Mouse (Mus musculus): ENCODE data around the gene Runx2. TPM values are rescaled to one million over a fixed set of nuclear protein-coding genes. Genes with fewer than 3 reads are reported as not detected.
A peak's percentile ranks its signal among the peaks of the same experiment; 100 is the strongest.

Gene Runx2
- polyA plus RNA-seq, 1 experiment from 2014 or later, result 0.35 TPM

DNA sequence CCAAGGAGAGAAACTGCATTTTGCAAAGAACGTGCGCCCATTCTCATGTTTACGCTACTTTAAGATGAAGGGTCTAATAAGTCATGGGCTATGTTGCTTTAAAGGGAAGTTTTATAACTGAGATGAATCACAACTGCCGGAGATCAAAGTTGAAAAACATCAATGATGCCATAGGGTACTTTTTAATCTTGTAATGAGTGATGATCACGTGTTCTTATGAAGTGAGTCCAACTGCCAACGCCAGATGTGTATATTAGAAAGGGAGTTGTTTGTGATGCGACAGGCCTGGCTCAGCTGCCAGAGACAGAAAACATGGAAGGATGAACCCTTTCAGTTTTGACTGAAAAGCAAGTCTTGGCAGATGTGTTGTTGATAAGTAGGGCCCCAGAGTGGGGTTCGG is 101.2 kb downstream of the Runx2 start:
- no peak overlapping the region for H3K4me3 ChIP-seq (ENCODE audit: control insufficient read depth in 1 of 2, insufficient read depth in 1 of 2, low read depth in 1 of 2, low read length in 2 of 2)
- no peak for ATAC-seq (ENCODE audit: insufficient number of reproducible peaks, insufficient read depth, low FRiP score, low read depth)
- H3K9me3 ChIP-seq (ENCODE audit: control insufficient read depth, low read length), result no peaks in the 10 kb centered on the region
- H3K4me2 ChIP-seq (ENCODE audit: low read length), result no peak overlapping the region
- H3K9ac ChIP-seq (ENCODE audit: low read length), result no peak overlapping the region
- 88% methylated on average over 8 of the region's 8 CpGs for WGBS
- no peaks in the 10 kb centered on the region for H3K27me3 ChIP-seq (ENCODE audit: control insufficient read depth, insufficient read depth, low read length)
- H3K4me1 ChIP-seq (ENCODE audit: control insufficient read depth in 2 of 2, insufficient read depth in 2 of 2, low read length in 2 of 2), result peaks cover 5 to 14% of the 10 kb centered on the region in 2 experiments
- no peaks in the 10 kb centered on the region for H3K36me3 ChIP-seq (ENCODE audit: control insufficient read depth, insufficient read depth, low read length)
- no peak overlapping the region for H3K27ac ChIP-seq (replicated peaks in 1 of 2; ENCODE audit: control insufficient read depth in 1 of 2, insufficient read depth in 1 of 2, low read depth in 2 of 2, low read length in 2 of 2)

- peaks cover 8 to 14% of the 10 kb centered on the region in 2 experiments for H3K4me1 ChIP-seq (ENCODE audit: control insufficient read depth in 2 of 2, insufficient read depth in 2 of 2, low read length in 2 of 2)
- no peaks in the 10 kb centered on the region for H3K9me3 ChIP-seq (ENCODE audit: control insufficient read depth, low read length)
- peak overlapping the region in 1 of 2 experiments; percentile 56; a peak in 3 of 4 replicates for H3K27ac ChIP-seq (replicated peaks in 1 of 2; ENCODE audit: control insufficient read depth in 1 of 2, insufficient read depth in 1 of 2, low read depth in 2 of 2, low read length in 2 of 2)
- H3K4me2 ChIP-seq (ENCODE audit: low read length), result no peak overlapping the region
- no peaks in the 10 kb centered on the region for H3K36me3 ChIP-seq (ENCODE audit: control insufficient read depth, insufficient read depth, low read length)
- ATAC-seq (ENCODE audit: insufficient number of reproducible peaks, insufficient read depth, low FRiP score, low read depth), result no peak
- H3K4me3 ChIP-seq (ENCODE audit: control insufficient read depth in 1 of 2, insufficient read depth in 1 of 2, low read depth in 1 of 2, low read length in 2 of 2), result no peak overlapping the region
- 28% methylated on average over 11 of the region's 11 CpGs for WGBS
- H3K27me3 ChIP-seq (ENCODE audit: control insufficient read depth, insufficient read depth, low read length), result no peaks in the 10 kb centered on the region
- no peak overlapping the region for H3K9ac ChIP-seq (ENCODE audit: low read length)
Observed at GRCm38 (mm10) chr17:44709516-44710252, 104.9 kb downstream of the Runx2 start.

DNA sequence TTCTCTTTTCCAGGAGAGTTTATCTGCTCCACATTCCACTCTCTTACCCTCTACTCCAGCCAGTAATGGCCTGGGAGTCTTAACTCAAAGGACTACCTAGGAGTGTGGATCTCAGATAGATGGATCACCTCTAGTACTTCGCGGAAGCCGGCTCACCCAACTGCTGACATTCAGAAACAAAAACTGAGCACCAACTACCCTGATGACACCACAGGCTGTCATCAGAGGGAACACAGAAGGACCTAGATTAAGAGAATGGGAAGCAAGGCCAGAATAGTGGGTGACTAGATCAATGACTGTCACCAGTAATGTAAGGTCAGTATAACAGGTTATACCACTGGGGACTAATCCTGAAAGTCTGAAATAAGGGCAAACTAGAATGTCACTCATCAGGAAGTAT is 106.6 kb downstream of the Runx2 start:
- H3K4me3 ChIP-seq (ENCODE audit: control insufficient read depth in 1 of 2, insufficient read depth in 1 of 2, low read depth in 1 of 2, low read length in 2 of 2), result no peak overlapping the region
- H3K9ac ChIP-seq (ENCODE audit: low read length), result no peak overlapping the region
- H3K27me3 ChIP-seq (ENCODE audit: control insufficient read depth, insufficient read depth, low read length), result no peaks in the 10 kb centered on the region
- ATAC-seq (ENCODE audit: insufficient number of reproducible peaks, insufficient read depth, low FRiP score, low read depth), result no peak
- no peaks in the 10 kb centered on the region for H3K36me3 ChIP-seq (ENCODE audit: control insufficient read depth, insufficient read depth, low read length)
- 79% methylated on average over 3 of the region's 3 CpGs for WGBS
- no peak overlapping the region for H3K4me2 ChIP-seq (ENCODE audit: low read length)
- H3K4me1 ChIP-seq (ENCODE audit: control insufficient read depth in 2 of 2, insufficient read depth in 2 of 2, low read length in 2 of 2), result peaks cover 8 to 14% of the 10 kb centered on the region in 2 experiments
- H3K27ac ChIP-seq (replicated peaks in 1 of 2; ENCODE audit: control insufficient read depth in 1 of 2, insufficient read depth in 1 of 2, low read depth in 2 of 2, low read length in 2 of 2), result no peak overlapping the region
- H3K9me3 ChIP-seq (ENCODE audit: control insufficient read depth, low read length), result no peaks in the 10 kb centered on the region

DNA sequence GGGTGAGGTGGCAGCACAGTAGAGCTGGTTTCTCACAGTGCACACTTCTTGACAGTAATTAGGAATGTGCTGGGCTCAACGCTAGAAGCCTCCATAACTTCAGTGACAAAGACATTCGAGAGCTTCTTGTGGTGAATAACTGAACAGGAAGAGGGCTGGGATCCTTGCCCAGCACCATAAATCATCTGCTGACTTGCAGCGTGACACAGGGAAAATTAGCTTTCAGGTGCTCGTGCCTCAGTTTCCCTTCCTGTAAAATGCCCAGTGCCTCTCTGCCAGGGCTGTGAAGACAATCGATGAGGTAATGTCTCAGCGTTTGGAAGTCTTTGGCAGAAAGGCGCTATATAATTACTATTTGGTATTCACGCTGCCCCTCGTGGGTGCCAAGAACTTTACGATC is 108.1 kb downstream of the Runx2 start:
- Histone ChIP-seq H3K27me3 (ENCODE audit: control insufficient read depth, insufficient read depth, low read length) (no peaks in the 10 kb centered on the region), H3K4me2 (ENCODE audit: low read length) (no peak overlapping the region), H3K4me1 (ENCODE audit: control insufficient read depth in 2 of 2, insufficient read depth in 2 of 2, low read length in 2 of 2) (peaks cover 8 to 14% of the 10 kb centered on the region in 2 experiments), H3K4me3 (ENCODE audit: control insufficient read depth in 1 of 2, insufficient read depth in 1 of 2, low read depth in 1 of 2, low read length in 2 of 2) (no peak overlapping the region), H3K9ac (ENCODE audit: low read length) (no peak overlapping the region), H3K9me3 (ENCODE audit: control insufficient read depth, low read length) (no peaks in the 10 kb centered on the region), H3K27ac (replicated peaks in 1 of 2; ENCODE audit: control insufficient read depth in 1 of 2, insufficient read depth in 1 of 2, low read depth in 2 of 2, low read length in 2 of 2) (no peak overlapping the region), H3K36me3 (ENCODE audit: control insufficient read depth, insufficient read depth, low read length) (no peaks in the 10 kb centered on the region)
- no peak for ATAC-seq (ENCODE audit: insufficient number of reproducible peaks, insufficient read depth, low FRiP score, low read depth)
- 86% methylated on average over 10 of the region's 10 CpGs for WGBS

GRCm38 (mm10) chr17:44702506-44703298 is 111.9 kb downstream of the Runx2 start:
- no peak for ATAC-seq (ENCODE audit: insufficient number of reproducible peaks, insufficient read depth, low FRiP score, low read depth)
- H3K4me1 ChIP-seq (ENCODE audit: control insufficient read depth in 2 of 2, insufficient read depth in 2 of 2, low read length in 2 of 2), result 0 out of 4 replicates have a peak, but pooled peaks cover 0 to under 1% of the 10 kb centered on the region in 2 experiments
- 66% methylated on average over 14 of the region's 14 CpGs for whole genome bisulfite sequencing

GRCm38 (mm10) chr17:44701531-44701930 is 113.1 kb downstream of the Runx2 start:
- H3K9me3 ChIP-seq (ENCODE audit: control insufficient read depth, low read length), result no peaks in the 10 kb centered on the region
- H3K4me3 ChIP-seq (ENCODE audit: control insufficient read depth in 1 of 2, insufficient read depth in 1 of 2, low read depth in 1 of 2, low read length in 2 of 2), result no peak overlapping the region
- H3K27ac ChIP-seq (replicated peaks in 1 of 2; ENCODE audit: control insufficient read depth in 1 of 2, insufficient read depth in 1 of 2, low read depth in 2 of 2, low read length in 2 of 2), result no peak overlapping the region
- 87% methylated on average over 4 of the region's 4 CpGs for WGBS
- no peaks in the 10 kb centered on the region for H3K4me1 ChIP-seq (ENCODE audit: control insufficient read depth in 2 of 2, insufficient read depth in 2 of 2, low read length in 2 of 2)
- ATAC-seq (ENCODE audit: insufficient number of reproducible peaks, insufficient read depth, low FRiP score, low read depth), result no peak
- H3K4me2 ChIP-seq (ENCODE audit: low read length), result no peak overlapping the region
- no peaks in the 10 kb centered on the region for H3K36me3 ChIP-seq (ENCODE audit: control insufficient read depth, insufficient read depth, low read length)
- H3K9ac ChIP-seq (ENCODE audit: low read length), result no peak overlapping the region
- no peaks in the 10 kb centered on the region for H3K27me3 ChIP-seq (ENCODE audit: control insufficient read depth, insufficient read depth, low read length)

More at GRCm38 (mm10) chr17:44702506-44703298, 111.9 kb downstream of the Runx2 start:
- Histone ChIP-seq H3K9me3 (ENCODE audit: control insufficient read depth, low read length) (no peaks in the 10 kb centered on the region), H3K27ac (replicated peaks in 1 of 2; ENCODE audit: control insufficient read depth in 1 of 2, insufficient read depth in 1 of 2, low read depth in 2 of 2, low read length in 2 of 2) (no peak overlapping the region), H3K9ac (ENCODE audit: low read length) (no peak overlapping the region), H3K4me2 (ENCODE audit: low read length) (no peak overlapping the region), H3K36me3 (ENCODE audit: control insufficient read depth, insufficient read depth, low read length) (no peaks in the 10 kb centered on the region), H3K27me3 (ENCODE audit: control insufficient read depth, insufficient read depth, low read length) (no peaks in the 10 kb centered on the region), H3K4me3 (ENCODE audit: control insufficient read depth in 1 of 2, insufficient read depth in 1 of 2, low read depth in 1 of 2, low read length in 2 of 2) (no peak overlapping the region)

DNA sequence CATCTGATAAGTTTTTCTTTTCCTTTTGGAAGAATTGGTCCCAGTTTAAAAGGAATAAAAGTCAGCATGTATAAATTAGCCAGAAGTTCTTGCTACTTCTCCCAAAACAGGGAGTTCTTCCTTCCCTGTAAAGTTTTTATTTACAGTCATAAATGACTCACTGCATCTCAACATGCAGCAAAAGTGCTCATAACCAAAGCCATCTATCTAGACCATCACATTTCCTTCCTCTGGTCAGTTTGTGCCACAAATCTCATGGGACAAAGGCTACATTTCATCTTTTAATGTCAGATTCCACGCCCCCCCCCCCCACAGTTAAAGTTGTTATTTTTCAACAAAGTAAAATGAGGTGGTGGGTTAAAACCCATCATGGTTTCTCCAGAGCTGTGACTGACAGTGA is 114.3 kb downstream of the Runx2 start:
- no peak overlapping the region for H3K9ac ChIP-seq (ENCODE audit: low read length)
- ATAC-seq (ENCODE audit: insufficient number of reproducible peaks, insufficient read depth, low FRiP score, low read depth), result no peak
- no peaks in the 10 kb centered on the region for H3K36me3 ChIP-seq (ENCODE audit: control insufficient read depth, insufficient read depth, low read length)
- 65% methylated on average over 1 of the region's 1 CpGs for WGBS
- H3K27me3 ChIP-seq (ENCODE audit: control insufficient read depth, insufficient read depth, low read length), result no peaks in the 10 kb centered on the region
- H3K9me3 ChIP-seq (ENCODE audit: control insufficient read depth, low read length), result no peaks in the 10 kb centered on the region
- no peak overlapping the region for H3K4me2 ChIP-seq (ENCODE audit: low read length)
- H3K4me3 ChIP-seq (ENCODE audit: control insufficient read depth in 1 of 2, insufficient read depth in 1 of 2, low read depth in 1 of 2, low read length in 2 of 2), result no peak overlapping the region
- no peak overlapping the region for H3K27ac ChIP-seq (replicated peaks in 1 of 2; ENCODE audit: control insufficient read depth in 1 of 2, insufficient read depth in 1 of 2, low read depth in 2 of 2, low read length in 2 of 2)
- H3K4me1 ChIP-seq (ENCODE audit: control insufficient read depth in 2 of 2, insufficient read depth in 2 of 2, low read length in 2 of 2), result no peaks in the 10 kb centered on the region

All from heart, embryonic 14.5 days (tissue).